Mouse (Mus musculus) midbrain, embryonic 16.5 days (tissue): ENCODE results near the gene Lmln. TPM values are rescaled to one million over a fixed set of nuclear protein-coding genes. Genes with fewer than 3 reads are reported as not detected.

Experiments
- ATAC-seq: fragments of 200-750 bp; cut with Nextera tagmentation; 2 replicates; pipeline ENCODE4 v1.8.0; 2017; ENCODE audit warnings: moderate TSS enrichment
- H3K27ac ChIP-seq: fragments of 300-500 bp; sonication (generic); 2 replicates; pipeline ENCODE4 v1.5.1; 2014; ENCODE audit warnings: mild to moderate bottlenecking, low read length, mixed read lengths
- H3K27me3 ChIP-seq: fragments of 300-500 bp; sonication (generic); 2 replicates; pipeline ENCODE4 v1.6.1; 2014; ENCODE audit warnings: low read depth, low read length, mixed read lengths; ENCODE audit not compliant: control insufficient read depth, insufficient read depth
- H3K36me3 ChIP-seq: fragments of 300-500 bp; sonication (generic); 2 replicates; pipeline ENCODE4 v1.6.1; 2014; ENCODE audit warnings: mild to moderate bottlenecking, low read length, moderate library complexity, mixed read lengths; ENCODE audit not compliant: control insufficient read depth, insufficient read depth
- H3K4me1 ChIP-seq: fragments of 300-500 bp; sonication (generic); 2 replicates; pipeline ENCODE4 v1.6.1; 2014; ENCODE audit warnings: mild to moderate bottlenecking, low read length, mixed read lengths; ENCODE audit not compliant: control insufficient read depth, insufficient read depth
- H3K4me2 ChIP-seq: fragments of 300-500 bp; sonication (generic); 2 replicates; pipeline ENCODE4 v1.6.1; 2014; ENCODE audit warnings: mild to moderate bottlenecking, low read length, mixed read lengths
- H3K4me3 ChIP-seq: fragments of 300-500 bp; sonication (generic); 2 replicates; pipeline ENCODE4 v1.5.1; 2014; ENCODE audit warnings: low read depth, mild to moderate bottlenecking, low read length, moderate library complexity, mixed read lengths
- H3K9ac ChIP-seq: fragments of 300-500 bp; sonication (generic); 2 replicates; pipeline ENCODE4 v1.6.1; 2014; ENCODE audit warnings: low read depth, low read length, mixed read lengths
- H3K9me3 ChIP-seq: fragments of 300-500 bp; sonication (generic); replicated peaks from 2 replicates; pipeline ENCODE4 v1.6.1; 2014; ENCODE audit warnings: mild to moderate bottlenecking, low read length, mixed read lengths; ENCODE audit not compliant: control insufficient read depth, poor library complexity, severe bottlenecking
- WGBS: fragments of 180-500 bp; shearing (Covaris S2); extraction: QIAGEN DNeasy Blood & Tissue Kit; methylation state at CpG from one replicate; pipeline ENCODE4 v1.1.7; 2014; 5-methylcytosine and 5-hydroxymethylcytosine counted together
- polyA plus RNA-seq: library from polyadenylated mRNA; unstranded; fragments of >200 nt; fragmentation: Nextera tagmentation; extraction: Ambion mirVana; gene quantifications from 2 replicates; pipeline ENCODE4 v1.2.1, GENCODE M21; 2015

Gene Lmln
- polyA plus RNA-seq, 1 experiment from 2014 or later, result 4.3 TPM

DNA sequence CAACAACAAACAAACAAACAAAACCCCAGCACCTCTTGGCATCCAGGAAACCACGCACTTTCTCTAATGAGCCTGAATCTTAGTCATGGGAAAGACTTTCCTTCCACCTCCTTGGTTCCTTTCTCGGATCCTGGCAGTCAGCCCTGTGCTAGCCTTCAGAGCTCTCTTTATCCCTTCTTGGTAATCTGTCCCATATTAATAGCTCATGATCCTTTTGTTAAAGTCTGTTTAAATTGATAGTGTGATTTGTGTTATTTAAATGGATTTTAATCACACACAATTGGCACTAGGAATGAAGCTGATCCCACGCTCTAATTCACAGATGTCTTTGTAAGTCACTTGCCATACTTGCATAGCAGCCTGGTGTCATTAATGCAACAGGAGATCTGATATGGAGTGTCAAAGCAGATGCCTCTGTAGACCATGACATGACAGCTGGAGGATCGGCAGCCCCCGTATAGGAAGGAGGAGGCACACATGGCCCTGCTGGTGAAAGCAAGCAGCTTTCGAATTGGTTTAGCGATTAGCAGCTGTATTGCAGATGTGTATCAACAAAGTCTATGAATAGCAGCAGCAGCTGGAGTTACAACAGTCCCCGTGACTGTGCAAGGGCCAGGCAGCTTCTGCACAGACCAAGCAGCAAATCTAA, 37.7 kb upstream of the Lmln start:
- no peaks in the 10 kb centered on the region for H3K36me3 ChIP-seq
- ATAC-seq, result no peak
- H3K4me3 ChIP-seq, result no peak overlapping the region
- no peaks in the 10 kb centered on the region for H3K4me1 ChIP-seq
- no peak overlapping the region for H3K4me2 ChIP-seq
- no peaks in the 10 kb centered on the region for H3K9me3 ChIP-seq
- no peak overlapping the region for H3K27ac ChIP-seq
- 70% methylated on average over 8 of the region's 8 CpGs for WGBS
- no peaks in the 10 kb centered on the region for H3K27me3 ChIP-seq
- H3K9ac ChIP-seq, result no peak overlapping the region

- no peaks in the 10 kb centered on the region for H3K9me3 ChIP-seq
- no peak overlapping the region for H3K9ac ChIP-seq
- H3K4me2 ChIP-seq, result no peak overlapping the region
- no peak overlapping the region for H3K4me3 ChIP-seq
- H3K36me3 ChIP-seq, result no peaks in the 10 kb centered on the region
- no peak overlapping the region for H3K27ac ChIP-seq
- no peak for ATAC-seq
- 87% methylated on average over 7 of the region's 7 CpGs for WGBS
- H3K27me3 ChIP-seq, result no peaks in the 10 kb centered on the region
- no peaks in the 10 kb centered on the region for H3K4me1 ChIP-seq
Observed at GRCm38 (mm10) chr16:33026357-33026756, 36.0 kb upstream of the Lmln start.

DNA sequence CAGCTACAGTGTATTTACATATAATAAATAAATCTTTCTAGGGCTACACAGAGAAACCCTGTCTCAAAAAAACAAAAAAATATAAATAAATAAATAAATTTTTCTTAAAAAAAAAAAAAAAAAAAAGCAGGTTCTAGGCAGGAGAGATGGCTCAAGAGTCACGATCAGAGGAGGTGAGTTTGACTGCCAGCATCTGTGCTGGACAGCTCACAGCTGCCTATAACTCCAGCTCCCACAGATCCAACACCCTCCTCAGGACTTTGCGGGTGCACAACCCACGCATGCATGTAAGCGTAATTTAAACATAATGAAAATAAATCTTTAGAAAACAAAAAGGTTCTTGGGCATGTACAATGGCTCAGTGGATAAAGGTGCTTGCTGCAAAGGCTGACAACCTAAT, 26.3 kb upstream of the Lmln start:
- Histone ChIP-seq H3K4me3 (no peak overlapping the region), H3K27me3 (no peaks in the 10 kb centered on the region), H3K9me3 (no peaks in the 10 kb centered on the region), H3K36me3 (no peaks in the 10 kb centered on the region), H3K4me1 (no peaks in the 10 kb centered on the region), H3K9ac (no peak overlapping the region), H3K4me2 (no peak overlapping the region), H3K27ac (no peak overlapping the region)
- ATAC-seq, result no peak
- 88% methylated on average over 4 of the region's 4 CpGs for WGBS

- H3K9ac ChIP-seq, result no peak overlapping the region
- H3K9me3 ChIP-seq, result no peaks in the 10 kb centered on the region
- no peak for ATAC-seq
- WGBS, result 83% methylated on average over 1 of the region's 1 CpGs
- H3K36me3 ChIP-seq, result no peaks in the 10 kb centered on the region
- H3K4me2 ChIP-seq, result no peak overlapping the region
- no peak overlapping the region for H3K27ac ChIP-seq
- no peak overlapping the region for H3K4me3 ChIP-seq
- no peaks in the 10 kb centered on the region for H3K27me3 ChIP-seq
- H3K4me1 ChIP-seq, result no peaks in the 10 kb centered on the region
Observed at GRCm38 (mm10) chr16:33042682-33043081, 19.6 kb upstream of the Lmln start.

DNA sequence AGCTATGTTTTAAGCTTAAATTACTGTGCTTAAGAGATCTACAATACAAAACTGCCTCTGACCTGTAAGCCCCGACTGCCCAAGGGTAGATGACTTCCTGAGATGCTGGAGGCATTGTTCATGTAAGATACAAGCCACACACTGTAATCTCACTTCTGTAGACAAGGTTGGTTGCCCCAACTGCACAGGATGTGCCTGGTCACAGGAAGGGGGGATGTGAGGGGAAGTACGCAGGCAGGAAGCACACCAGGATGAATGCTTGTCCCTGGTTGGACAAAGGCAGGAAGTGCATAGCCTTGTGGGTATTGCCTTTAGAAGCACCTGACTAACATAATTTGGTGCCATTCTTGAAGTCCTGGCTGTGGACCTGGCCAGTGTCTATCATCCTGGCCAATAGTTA, 19.1 kb upstream of the Lmln start:
- Histone ChIP-seq H3K27ac (no peak overlapping the region), H3K9me3 (no peaks in the 10 kb centered on the region), H3K9ac (no peak overlapping the region), H3K36me3 (no peaks in the 10 kb centered on the region), H3K4me3 (no peak overlapping the region), H3K27me3 (no peaks in the 10 kb centered on the region), H3K4me1 (no peaks in the 10 kb centered on the region), H3K4me2 (no peak overlapping the region)
- 82% methylated on average over 2 of the region's 2 CpGs for WGBS
- no peak for ATAC-seq

DNA sequence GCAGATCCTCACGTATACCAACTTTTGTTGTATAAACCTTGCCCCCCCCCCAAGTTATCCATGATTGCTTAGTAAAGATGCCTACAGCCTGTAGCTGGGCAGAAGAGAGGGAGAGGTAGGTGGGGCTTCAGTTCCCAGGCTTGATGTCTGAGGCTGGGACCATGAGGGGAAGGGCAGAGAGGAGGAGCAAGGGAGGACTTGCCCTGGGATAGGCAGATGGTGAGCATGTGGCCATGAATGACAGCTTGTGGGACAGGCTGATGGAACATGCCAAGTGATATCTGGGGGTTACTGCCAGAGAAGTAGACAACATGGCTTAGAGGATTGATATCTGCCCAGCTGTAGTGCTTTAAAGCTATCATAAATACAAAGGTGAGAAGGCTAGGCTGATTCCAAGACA, 14.3 kb upstream of the Lmln start:
- H3K9me3 ChIP-seq, result no peaks in the 10 kb centered on the region
- no peak for ATAC-seq
- H3K36me3 ChIP-seq, result 0 out of 2 replicates have a peak, but pooled peaks cover 2% of the 10 kb centered on the region
- WGBS, result 87% methylated on average over 1 of the region's 1 CpGs
- no peak overlapping the region for H3K4me3 ChIP-seq
- no peaks in the 10 kb centered on the region for H3K27me3 ChIP-seq
- no peak overlapping the region for H3K9ac ChIP-seq
- H3K4me2 ChIP-seq, result no peak overlapping the region
- H3K27ac ChIP-seq, result no peak overlapping the region
- no peaks in the 10 kb centered on the region for H3K4me1 ChIP-seq

- 81% methylated on average over 2 of the region's 2 CpGs for WGBS
- ATAC-seq, result no peak
Observed at GRCm38 (mm10) chr16:33048686-33049085, 13.6 kb upstream of the Lmln start.

GRCm38 (mm10) chr16:33049809-33050208, 12.5 kb upstream of the Lmln start:
- 94% methylated on average over 16 of the region's 16 CpGs for WGBS
- ATAC-seq, result no peak

More at GRCm38 (mm10) chr16:33048686-33049085, 13.6 kb upstream of the Lmln start:
- H3K36me3 ChIP-seq, result 0 out of 2 replicates have a peak, but pooled peaks cover 2% of the 10 kb centered on the region
- H3K4me2 ChIP-seq, result no peak overlapping the region
- no peaks in the 10 kb centered on the region for H3K9me3 ChIP-seq
- H3K27ac ChIP-seq, result no peak overlapping the region
- H3K4me1 ChIP-seq, result no peaks in the 10 kb centered on the region
- H3K4me3 ChIP-seq, result no peak overlapping the region
- no peaks in the 10 kb centered on the region for H3K27me3 ChIP-seq
- no peak overlapping the region for H3K9ac ChIP-seq

GRCm38 (mm10) chr16:33053141-33053540, 9.2 kb upstream of the Lmln start:
- Histone ChIP-seq H3K4me3 (no peak overlapping the region), H3K4me2 (no peak overlapping the region), H3K27ac (no peak overlapping the region), H3K9me3 (no peaks in the 10 kb centered on the region), H3K4me1 (peaks cover 11% of the 10 kb centered on the region), H3K36me3 (peaks cover 2% of the 10 kb centered on the region; the same call in 1 of the 2 replicates), H3K27me3 (no peaks in the 10 kb centered on the region), H3K9ac (no peak overlapping the region)
- ATAC-seq, result no peak
- WGBS, result 81% methylated on average over 5 of the region's 5 CpGs

More at GRCm38 (mm10) chr16:33049809-33050208, 12.5 kb upstream of the Lmln start:
- Histone ChIP-seq H3K9ac (no peak overlapping the region), H3K9me3 (no peaks in the 10 kb centered on the region), H3K4me2 (no peak overlapping the region), H3K4me1 (no peaks in the 10 kb centered on the region), H3K4me3 (no peak overlapping the region), H3K27ac (no peak overlapping the region), H3K27me3 (no peaks in the 10 kb centered on the region), H3K36me3 (0 out of 2 replicates have a peak, but pooled peaks cover 2% of the 10 kb centered on the region)
